Mouse (Mus musculus): ENCODE results near the gene Fgfr2. TPM values are rescaled to one million over a fixed set of nuclear protein-coding genes. Genes with fewer than 3 reads are reported as not detected.

Gene Fgfr2
- polyA plus RNA-seq, 1 experiment = 0.17 TPM

DNA sequence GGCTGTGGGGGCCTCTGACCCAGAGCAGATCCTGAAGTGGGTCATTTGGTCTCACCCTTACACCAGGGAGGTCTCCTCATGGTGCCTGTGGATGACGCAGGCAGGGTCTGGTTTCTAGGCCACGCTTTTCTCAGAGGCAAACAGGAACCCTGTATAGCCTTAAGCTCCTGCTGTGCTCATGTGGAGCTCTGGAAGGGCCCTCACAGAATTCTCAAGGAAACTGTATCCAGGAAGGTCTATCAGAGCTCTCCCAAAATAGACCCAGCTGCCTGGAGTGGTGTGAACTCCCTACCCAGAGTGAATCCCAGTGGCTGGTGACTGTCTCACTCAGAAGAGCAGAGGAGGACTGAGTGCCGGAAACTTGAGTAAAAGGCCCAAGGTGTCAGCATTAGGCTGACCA is 468.7 kb downstream of the Fgfr2 start:
- H3K36me3 ChIP-seq (ENCODE audit: control insufficient read depth, insufficient read depth) = no peaks in the 10 kb centered on the region
- no peaks in the 10 kb centered on the region for H3K79me2 ChIP-seq (ENCODE audit: control insufficient read depth, insufficient read depth)
- H3ac ChIP-seq (ENCODE audit: control insufficient read depth, insufficient read length) = no peak overlapping the region
- H3K4me2 ChIP-seq (ENCODE audit: low read depth) = no peak overlapping the region
- H3K4me3 ChIP-seq = no peak overlapping the region
- H3K27me3 ChIP-seq (ENCODE audit: control insufficient read depth, insufficient read depth, insufficient read length) = peaks cover 30% of the 10 kb centered on the region
- TF ChIP-seq SRF (IDR thresholded peaks at IDR 0.05; ENCODE audit: control insufficient read depth, insufficient read length, low read depth) (no peak), MYOG (IDR thresholded peaks at IDR 0.05; ENCODE audit: control insufficient read depth in 1 of 3, insufficient read depth in 1 of 3, insufficient read length in 2 of 3, low read depth in 2 of 3) (peak in 1 of 3 experiments; percentile 20)

DNA sequence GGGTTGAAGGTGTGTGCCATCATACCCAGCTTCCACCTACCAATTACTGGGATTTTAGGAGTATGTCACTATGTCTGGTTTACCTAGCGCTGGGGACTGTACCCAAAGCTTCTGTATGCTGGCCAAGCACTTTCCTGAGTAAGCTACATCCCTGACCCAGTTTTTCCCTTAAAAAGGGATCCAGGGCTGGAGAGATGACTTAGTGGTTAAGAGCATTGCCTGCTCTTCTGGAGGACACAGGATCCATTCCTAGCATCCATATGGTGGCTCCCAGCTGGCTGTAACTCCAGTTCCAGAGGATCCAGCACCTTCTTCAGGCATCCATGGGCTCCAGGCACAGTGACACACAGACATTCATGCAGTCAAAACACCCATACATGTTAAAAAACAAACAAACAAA is 476.6 kb downstream of the Fgfr2 start:
- Histone ChIP-seq H3K4me3 (no peak overlapping the region), H3K4me2 (ENCODE audit: low read depth) (no peak overlapping the region), H3ac (ENCODE audit: control insufficient read depth, insufficient read length) (no peak overlapping the region), H3K27me3 (ENCODE audit: control insufficient read depth, insufficient read depth, insufficient read length) (peaks cover 42% of the 10 kb centered on the region), H3K79me2 (ENCODE audit: control insufficient read depth, insufficient read depth) (no peaks in the 10 kb centered on the region), H3K36me3 (ENCODE audit: control insufficient read depth, insufficient read depth) (no peaks in the 10 kb centered on the region)
- TF ChIP-seq TCF12 (IDR thresholded peaks at IDR 0.05; ENCODE audit: insufficient read depth, poor library complexity, severe bottlenecking) (no peak), CEBPB (IDR thresholded peaks at IDR 0.05; ENCODE audit: insufficient read depth, poor library complexity, severe bottlenecking) (no peak), E2F4 (IDR thresholded peaks at IDR 0.05; ENCODE audit: insufficient read depth) (no peak), REST (IDR thresholded peaks at IDR 0.05; ENCODE audit: insufficient read depth, insufficient read length) (no peak)

DNA sequence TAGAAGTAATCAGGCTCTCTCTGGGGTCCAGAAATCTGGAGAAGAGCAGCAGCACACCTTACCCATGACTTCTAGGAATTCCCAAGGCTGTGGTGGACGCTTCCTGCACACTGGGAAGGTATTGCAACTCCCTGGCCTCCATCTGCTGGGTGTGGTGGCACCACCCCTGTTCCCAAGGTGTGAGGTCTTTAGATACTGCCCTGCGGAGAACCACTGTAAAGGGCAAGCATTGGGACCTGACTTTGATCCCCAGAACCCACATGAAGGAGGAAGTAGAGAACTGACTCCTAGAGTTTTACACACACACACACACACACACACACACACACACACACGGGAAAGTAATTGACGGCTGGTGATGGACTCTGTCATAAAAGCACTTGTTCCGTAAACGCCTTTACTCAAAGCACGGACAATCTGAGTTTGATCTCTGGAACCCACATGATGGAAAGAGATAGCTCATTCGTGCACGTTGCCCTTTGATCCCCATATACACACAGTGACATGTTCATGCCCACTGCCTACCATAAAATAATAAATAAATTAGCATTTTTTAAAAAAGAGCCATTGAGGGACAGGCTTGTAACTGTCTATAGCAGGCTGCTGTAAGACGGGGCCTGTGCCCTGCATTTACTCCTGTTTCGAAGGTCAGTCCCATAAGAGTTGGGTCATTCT is 478.4 kb downstream of the Fgfr2 start:
- H3K4me3 ChIP-seq = no peak overlapping the region
- no peak overlapping the region for H3K4me2 ChIP-seq (ENCODE audit: low read depth)
- H3K27me3 ChIP-seq (ENCODE audit: control insufficient read depth, insufficient read depth, insufficient read length) = peaks cover 26% of the 10 kb centered on the region
- H3K79me2 ChIP-seq (ENCODE audit: control insufficient read depth, insufficient read depth) = no peaks in the 10 kb centered on the region
- no peaks in the 10 kb centered on the region for H3K36me3 ChIP-seq (ENCODE audit: control insufficient read depth, insufficient read depth)
- no peak overlapping the region for H3ac ChIP-seq (ENCODE audit: control insufficient read depth, insufficient read length)
- TF ChIP-seq REST (IDR thresholded peaks at IDR 0.05; ENCODE audit: insufficient read depth, insufficient read length) (no peak), TCF3 (IDR thresholded peaks at IDR 0.05; ENCODE audit: insufficient read length, low read depth) (no peak)

DNA sequence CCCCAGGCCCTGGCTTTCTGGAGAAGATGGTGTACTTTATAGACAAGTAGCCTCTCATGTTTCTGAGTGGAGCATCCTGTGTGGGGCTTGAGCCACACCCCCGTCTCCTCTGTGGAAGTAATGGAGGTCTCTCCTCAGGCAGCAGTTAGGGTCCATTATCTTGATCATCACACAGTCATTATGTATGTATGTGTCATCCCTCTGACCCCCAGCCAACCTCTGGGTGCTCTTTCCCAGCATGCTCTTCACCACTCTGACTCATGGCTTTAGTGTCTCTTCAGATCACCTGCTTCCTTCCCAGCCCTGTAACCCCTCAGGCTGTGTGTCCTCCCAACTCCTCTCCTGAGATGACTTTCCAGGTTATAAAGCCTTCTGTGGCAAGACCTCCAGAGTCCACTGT is 481.5 kb downstream of the Fgfr2 start:
- Histone ChIP-seq H3K27me3 (ENCODE audit: control insufficient read depth, insufficient read depth, insufficient read length) (peaks cover 6% of the 10 kb centered on the region), H3ac (ENCODE audit: control insufficient read depth, insufficient read length) (no peak overlapping the region), H3K36me3 (ENCODE audit: control insufficient read depth, insufficient read depth) (no peaks in the 10 kb centered on the region), H3K4me3 (no peak overlapping the region), H3K79me2 (ENCODE audit: control insufficient read depth, insufficient read depth) (no peaks in the 10 kb centered on the region), H3K4me2 (ENCODE audit: low read depth) (no peak overlapping the region)
- TF ChIP-seq POLR2AphosphoS2 (IDR thresholded peaks at IDR 0.05; ENCODE audit: insufficient read length, low read depth) = no peak
- TF ChIP-seq REST (IDR thresholded peaks at IDR 0.05; ENCODE audit: insufficient read depth, insufficient read length) = no peak
- TF ChIP-seq MYOD1 (IDR thresholded peaks at IDR 0.05; ENCODE audit: control insufficient read depth in 1 of 3, insufficient read length in 2 of 3, low read depth in 2 of 3) = no peak

DNA sequence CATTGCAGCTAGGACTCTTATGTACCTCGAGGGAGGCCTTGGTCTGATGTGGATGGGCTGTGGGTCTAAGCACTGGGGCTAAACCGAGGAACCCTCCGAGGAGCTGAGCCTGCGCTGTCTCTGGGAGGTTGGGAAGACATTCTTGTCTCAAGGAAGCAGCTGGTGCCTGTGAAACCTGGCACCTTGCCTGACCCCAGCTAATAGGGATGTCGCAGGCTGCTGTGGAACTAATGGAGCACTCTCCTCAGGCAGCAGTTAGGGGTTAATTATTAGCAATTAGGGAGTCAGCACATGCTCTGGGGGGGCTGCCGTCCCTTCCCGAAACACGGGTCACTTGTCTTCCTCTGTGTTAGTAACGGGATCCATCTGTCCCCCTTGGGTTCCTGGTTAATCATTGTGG is 482.2 kb downstream of the Fgfr2 start:
- TF ChIP-seq MYOG (IDR thresholded peaks at IDR 0.05; ENCODE audit: control insufficient read depth in 1 of 3, insufficient read depth in 1 of 3, insufficient read length in 2 of 3, low read depth in 2 of 3) = peak in 1 of 3 experiments; percentile 48
- TF ChIP-seq CEBPB (IDR thresholded peaks at IDR 0.05; ENCODE audit: insufficient read depth, poor library complexity, severe bottlenecking) = no peak
- TF ChIP-seq TCF12 (IDR thresholded peaks at IDR 0.05; ENCODE audit: insufficient read depth, poor library complexity, severe bottlenecking) = no peak
- H3K79me2 ChIP-seq (ENCODE audit: control insufficient read depth, insufficient read depth) = no peaks in the 10 kb centered on the region
- no peak overlapping the region for H3K4me2 ChIP-seq (ENCODE audit: low read depth)
- peaks cover 13% of the 10 kb centered on the region for H3K27me3 ChIP-seq (ENCODE audit: control insufficient read depth, insufficient read depth, insufficient read length)
- H3K36me3 ChIP-seq (ENCODE audit: control insufficient read depth, insufficient read depth) = no peaks in the 10 kb centered on the region
- no peak overlapping the region for H3ac ChIP-seq (ENCODE audit: control insufficient read depth, insufficient read length)
- H3K4me3 ChIP-seq = no peak overlapping the region

DNA sequence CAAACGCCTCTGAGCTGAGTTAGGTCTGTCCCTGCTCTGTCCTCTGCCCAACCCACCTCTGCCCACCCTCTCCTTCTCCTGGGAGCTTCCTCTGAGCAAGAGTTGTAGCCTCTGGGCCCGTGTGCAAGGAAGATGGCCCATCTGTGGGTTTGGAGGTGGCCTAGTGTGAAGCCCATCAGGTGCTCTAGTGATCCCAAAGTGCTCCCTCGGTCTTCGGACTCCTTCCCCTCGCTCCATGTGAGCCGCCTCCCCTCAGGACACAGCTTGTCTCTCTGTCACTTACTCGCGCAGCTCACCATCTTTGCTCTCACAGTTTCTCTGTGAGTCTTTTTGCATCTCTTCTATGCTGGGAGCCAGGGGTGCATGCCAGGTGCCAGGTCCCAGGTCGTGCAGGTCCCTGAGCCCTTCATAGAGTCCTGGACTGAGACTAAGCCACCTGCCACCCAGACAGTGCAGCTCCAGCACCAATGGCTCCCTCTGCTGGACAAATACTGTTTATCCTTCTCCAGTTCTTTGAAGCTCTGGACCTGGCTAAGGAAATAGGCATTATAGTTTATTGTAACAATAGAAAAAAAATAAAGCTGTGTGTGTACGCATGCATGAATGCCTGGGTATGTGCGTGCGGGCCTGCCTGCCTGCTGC is 484.6 kb downstream of the Fgfr2 start:
- Histone ChIP-seq H3K27me3 (ENCODE audit: control insufficient read depth, insufficient read depth, insufficient read length) (peaks cover 14% of the 10 kb centered on the region), H3ac (ENCODE audit: control insufficient read depth, insufficient read length) (no peak overlapping the region), H3K4me3 (no peak overlapping the region), H3K36me3 (ENCODE audit: control insufficient read depth, insufficient read depth) (no peaks in the 10 kb centered on the region), H3K4me2 (ENCODE audit: low read depth) (no peak overlapping the region), H3K79me2 (ENCODE audit: control insufficient read depth, insufficient read depth) (no peaks in the 10 kb centered on the region)
- TF ChIP-seq MYOD1 (IDR thresholded peaks at IDR 0.05; ENCODE audit: control insufficient read depth in 1 of 3, insufficient read length in 2 of 3, low read depth in 2 of 3) (peak in 1 of 3 experiments; percentile 28), TCF12 (IDR thresholded peaks at IDR 0.05; ENCODE audit: insufficient read depth, poor library complexity, severe bottlenecking) (no peak)
